Mouse (Mus musculus) thymus, postnatal 14 days (tissue): ENCODE measurements around the gene Rsph6a.

Experiments
- DNase-seq: peaks from one replicate; pipeline ENCODE4 v3.0.0; 2021

Gene Rsph6a

DNA sequence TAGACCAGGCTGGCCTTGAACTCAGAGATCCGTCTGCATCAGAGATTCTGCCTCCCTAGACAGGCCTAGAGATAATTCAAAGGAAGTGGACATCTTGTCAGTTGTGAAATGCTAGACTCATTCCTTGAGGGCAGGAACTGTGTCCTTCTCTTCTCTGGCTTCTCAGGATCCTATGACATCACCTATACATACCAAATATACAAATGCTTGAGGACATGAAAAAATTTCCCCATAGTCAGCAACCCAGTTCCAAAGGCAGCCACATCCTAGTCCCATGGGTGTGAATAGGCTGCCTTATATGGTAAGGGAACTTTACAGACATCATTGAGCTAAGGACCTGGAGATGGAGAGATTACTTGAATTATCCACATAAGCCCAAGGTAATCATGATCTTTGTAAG, 55.1 kb downstream of the Rsph6a start:
- DNase-seq = no peak

DNA sequence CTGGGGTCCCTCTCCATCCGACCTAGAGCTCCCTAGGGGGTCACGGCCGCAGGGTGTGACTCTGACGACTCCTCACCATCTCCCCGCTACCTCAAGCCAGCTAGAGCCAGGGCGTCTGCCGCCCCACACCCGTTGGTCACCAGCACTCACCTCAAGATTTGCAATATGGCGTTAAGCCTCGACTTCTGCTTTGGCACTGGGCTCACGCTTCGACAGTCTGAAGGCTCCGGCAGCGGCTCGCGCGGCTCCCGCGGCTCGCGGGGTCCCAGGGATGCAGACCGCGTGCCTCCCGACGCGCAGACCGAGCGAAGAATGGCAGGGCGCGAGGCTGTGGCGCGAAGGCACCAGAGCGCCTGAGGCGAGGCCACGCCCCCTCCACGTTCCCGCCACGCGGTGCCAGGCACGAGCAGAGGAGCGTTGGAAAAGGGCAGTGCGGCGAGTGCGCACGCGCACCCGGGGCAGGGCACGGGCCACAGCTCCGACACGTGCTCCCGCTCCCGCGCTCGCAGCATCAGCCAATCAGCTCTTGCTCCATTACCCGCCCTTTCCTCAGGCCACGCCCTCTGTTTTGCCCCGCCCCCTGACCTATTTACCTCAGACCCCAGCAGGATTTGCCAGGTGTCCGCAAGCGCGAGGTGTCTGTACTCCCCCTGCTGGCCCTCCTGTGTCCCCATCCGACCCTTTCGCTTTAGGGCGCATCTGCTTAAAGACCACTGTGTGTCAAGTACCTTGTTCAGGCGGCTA, 63.7 kb downstream of the Rsph6a start, which contains the start of gene Gm4969:
TSS of gene Gm4969 (minus strand) at position 341 of the 744 bp plus-strand sequence.
- peak; percentile 67 for DNase-seq

DNA sequence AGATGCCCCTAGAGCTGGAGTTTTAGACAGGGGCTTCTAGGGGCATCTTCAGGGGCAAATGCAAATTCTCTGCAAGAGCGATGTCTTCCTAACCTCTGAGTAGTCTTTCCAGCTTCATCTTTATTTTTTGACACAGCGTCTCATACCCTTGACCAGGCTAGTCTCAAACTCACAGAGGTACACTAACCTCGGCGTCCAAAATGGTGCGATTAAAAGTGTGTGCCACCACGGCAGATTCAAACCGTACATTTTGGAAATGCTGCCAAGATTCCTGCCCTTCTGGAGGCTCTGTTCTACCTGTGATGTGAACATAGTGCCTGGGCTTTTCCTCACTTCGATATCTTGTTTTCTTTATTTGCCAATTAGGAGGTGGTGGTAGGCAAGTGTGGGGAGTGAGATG, 64.6 kb downstream of the Rsph6a start:
- peak; percentile 21 for DNase-seq

DNA sequence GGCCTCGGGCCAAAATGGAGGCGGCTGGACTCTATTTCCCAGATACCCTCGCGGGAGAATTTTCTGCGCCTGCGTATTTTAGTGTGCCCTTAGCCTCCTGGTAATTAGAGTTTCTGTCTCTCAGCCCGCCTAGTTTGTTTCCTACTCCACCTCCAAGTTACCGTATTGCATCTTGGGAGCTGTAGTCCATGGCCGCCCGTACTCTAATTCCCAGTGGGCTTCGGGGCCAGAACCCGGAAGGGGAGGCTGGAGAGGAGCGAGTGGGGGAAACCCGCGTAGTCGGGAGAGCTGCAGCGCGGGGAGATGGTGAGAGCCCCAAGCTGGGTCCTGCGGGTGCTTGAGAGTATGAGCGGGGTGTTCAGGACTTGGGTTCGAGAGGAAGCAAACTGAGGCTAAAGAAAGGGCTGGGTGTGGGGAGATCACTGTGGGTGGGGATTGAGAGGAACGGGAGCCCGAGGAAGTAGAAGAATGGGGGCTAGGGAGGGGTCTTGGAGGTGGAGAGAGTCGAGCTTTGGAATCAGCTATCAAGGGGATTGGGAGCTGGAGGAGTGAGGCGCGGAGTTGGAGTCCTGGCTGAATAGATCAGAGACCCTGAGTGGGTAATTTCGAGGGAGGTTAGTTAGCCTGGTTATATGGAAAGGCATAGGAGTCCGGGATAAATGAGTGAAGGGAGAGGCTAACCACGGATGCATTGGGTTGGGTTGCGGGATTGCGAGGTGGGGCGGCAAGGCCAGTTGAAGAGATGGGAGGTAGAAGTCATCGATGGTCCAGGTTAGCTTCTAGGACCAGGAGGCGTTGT, 65.3 kb downstream of the Rsph6a start, which contains the start of gene Fbxo46:
TSS of gene Fbxo46 (plus strand) at position 229 of the 799 bp plus-strand sequence.
- DNase-seq = peak; percentile 94

DNA sequence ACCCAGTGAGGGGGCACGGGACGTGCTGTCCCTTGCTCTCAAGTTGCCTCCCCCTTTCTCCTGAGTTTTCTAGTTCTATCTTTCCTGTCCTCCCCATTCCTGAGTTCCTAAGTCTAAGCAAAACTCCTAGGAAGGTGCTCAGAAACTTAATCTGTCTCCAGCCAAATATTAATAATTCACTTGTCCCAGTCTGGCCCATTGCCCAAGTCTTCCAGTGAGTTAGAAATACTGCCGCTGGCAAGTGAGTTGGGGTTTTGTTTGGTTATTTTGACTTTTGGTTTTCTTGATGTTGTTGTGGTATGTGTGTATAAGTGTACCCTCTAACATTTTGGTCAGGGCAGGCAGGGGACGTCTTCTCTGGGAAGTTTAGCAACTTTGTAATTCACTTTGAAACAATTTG, 67.2 kb downstream of the Rsph6a start:
- no peak for DNase-seq
